Mouse (Mus musculus) gastrocnemius, postnatal 10 days (tissue): ENCODE data around the gene Idh1. TPM values are rescaled to one million over a fixed set of nuclear protein-coding genes. Genes with fewer than 3 reads are reported as not detected.

Experiments
- DNase-seq: peaks from one replicate; pipeline ENCODE4 v3.0.0; 2021; ENCODE audit warnings: mixed read lengths
- total RNA-seq, 2 experiments: library from RNA; stranded (reverse); gene quantifications; 2 replicates each; pipeline ENCODE4 v1.2.3; 2021

Gene Idh1
- total RNA-seq, 2 experiments from 2014 or later = 40.7 to 40.9 TPM

- DNase-seq = no peak
These were observed 72.6 kb downstream of the Idh1 start for GRCm38 (mm10) chr1:65113536-65114172.

GRCm38 (mm10) chr1:65112807-65113196 lies 73.5 kb downstream of the Idh1 start:
- DNase-seq = no peak

- peak; percentile 67 for DNase-seq
These were observed 74.1 kb downstream of the Idh1 start for GRCm38 (mm10) chr1:65112031-65112806.

GRCm38 (mm10) chr1:65109756-65110435 lies 76.4 kb downstream of the Idh1 start:
- DNase-seq = no peak

- no peak for DNase-seq
These were observed 77.1 kb downstream of the Idh1 start for GRCm38 (mm10) chr1:65109196-65109595.

Other genes starting within 250 kb of the Idh1 start
- 1 to 10 TPM; 5.7 to 6.9 TPM for gene Plekhm3, start 229.7 kb downstream of the Idh1 start, total RNA-seq
- gene Akr1cl, start 153.7 kb downstream of the Idh1 start, total RNA-seq = not detected
- not detected for gene Cryge, start 135.4 kb downstream of the Idh1 start, total RNA-seq
- not detected for gene Crygd, start 123.0 kb downstream of the Idh1 start, total RNA-seq
- gene Crygc, start 112.8 kb downstream of the Idh1 start, total RNA-seq = not detected
- gene Crygb, start 104.2 kb downstream of the Idh1 start, total RNA-seq = not detected
- gene Cryga, start 83.1 kb downstream of the Idh1 start, total RNA-seq = not detected
- gene Gm28845, start 66.9 kb downstream of the Idh1 start, total RNA-seq = not detected
- gene D630023F18Rik, start 63.3 kb downstream of the Idh1 start, total RNA-seq = not detected
- 10 to 100 TPM in 1 of 2 experiments, 1 to 10 TPM in 1; 8.9 to 12.7 TPM for gene Pikfyve, start 183 bp upstream of the Idh1 start, total RNA-seq
- gene Pth2r, start 95.6 kb upstream of the Idh1 start, total RNA-seq = not detected